Mouse (Mus musculus): Measurements from ENCODE around the gene Gm44596.

The Gm44596 gene

GRCm38 (mm10) chr6:128380594-128381167 lies 5.4 kb downstream of the Gm44596 start:
- CTCF ChIA-PET: interaction anchor here (0.8 kb wide), 1 partner anchor 30 kb away, joined by 4 read pairs; no protein-coding TSS in a partner anchor

DNA sequence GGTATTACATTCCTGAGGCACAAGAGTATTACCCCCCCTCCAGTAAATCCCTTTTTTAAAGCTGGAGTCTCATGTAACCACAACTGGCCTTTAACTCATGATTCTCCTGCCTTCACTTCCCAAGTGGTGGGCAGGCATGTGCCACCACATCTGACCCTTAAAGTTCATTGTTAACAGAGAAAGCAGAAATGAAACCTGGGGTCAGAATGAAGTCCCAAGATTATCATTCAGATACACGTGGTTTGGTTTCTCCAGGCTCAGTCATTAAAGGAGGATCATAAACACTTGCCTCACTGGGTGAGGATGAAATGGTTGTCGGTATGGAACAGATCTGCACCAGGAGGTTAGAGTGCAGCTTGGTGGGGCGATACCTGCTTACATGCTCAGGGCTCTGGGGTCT lies 6.0 kb downstream of the Gm44596 start:
- CTCF ChIA-PET: interaction anchor here (0.8 kb wide), 1 partner anchor 30 kb away, joined by 4 read pairs; no protein-coding TSS in a partner anchor

DNA sequence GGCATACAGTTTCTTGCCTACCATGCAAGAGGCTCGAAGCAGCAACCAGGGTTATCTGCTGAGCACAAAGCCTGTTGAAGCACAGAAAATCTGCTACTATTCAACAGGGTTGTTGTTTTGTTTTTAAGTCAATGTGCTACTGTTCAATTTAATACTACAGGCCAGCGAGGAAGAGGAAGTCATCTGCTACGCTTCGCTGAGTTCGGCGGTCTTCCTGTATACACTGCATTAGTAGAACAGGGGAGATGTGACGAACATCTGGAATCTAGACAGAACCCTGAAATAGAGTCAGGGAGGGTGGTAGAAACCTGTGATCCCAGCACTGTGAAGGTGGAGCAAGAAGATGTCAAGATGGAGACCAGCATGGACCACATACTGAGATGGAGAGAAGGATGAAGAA lies 8.4 kb downstream of the Gm44596 start:
- CTCF ChIA-PET: no interaction called here

DNA sequence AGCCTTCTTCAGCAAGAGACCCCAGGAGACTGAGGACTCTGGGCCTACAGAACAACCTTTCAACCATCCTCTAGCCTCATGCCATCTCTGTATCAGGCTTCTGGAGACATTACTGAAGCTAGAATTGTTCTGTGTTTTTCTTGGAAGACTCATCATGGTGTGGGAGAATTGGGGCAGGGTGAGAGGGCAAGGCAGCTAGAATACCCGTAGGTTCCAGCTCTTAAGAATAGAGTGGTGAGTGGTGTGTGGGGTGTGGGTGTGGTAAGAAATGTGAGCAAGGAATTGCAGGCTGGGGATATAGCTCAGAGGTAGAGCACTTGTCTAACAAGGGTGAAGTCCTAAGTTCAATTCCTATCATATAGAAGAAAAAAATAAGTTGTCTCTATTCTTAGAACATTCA lies 9.7 kb downstream of the Gm44596 start:
- CTCF ChIA-PET: no interaction called here

DNA sequence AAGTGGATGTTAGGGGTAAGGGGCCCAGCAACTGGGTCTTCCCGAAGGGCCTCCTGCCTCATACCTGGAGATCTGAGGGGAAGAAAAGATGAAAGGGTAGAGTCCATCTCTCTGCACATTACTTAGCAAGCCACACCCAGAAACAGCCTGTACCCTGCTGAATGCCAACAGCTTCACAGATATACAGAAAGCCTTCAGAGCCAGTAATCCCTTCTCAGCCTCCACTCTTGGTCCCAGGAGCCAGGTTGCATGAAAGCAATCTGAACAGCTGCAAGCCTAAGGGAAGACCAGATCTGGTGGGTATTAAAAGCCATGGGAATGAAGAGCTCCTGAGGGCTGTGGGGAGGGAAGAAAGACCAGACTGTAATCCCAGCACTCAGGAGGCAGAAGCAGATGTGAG lies 13.9 kb downstream of the Gm44596 start:
- CTCF ChIA-PET: interaction anchor here (0.6 kb wide), 1 partner anchor 901 kb away, joined by 15 read pairs; no protein-coding TSS in a partner anchor

DNA sequence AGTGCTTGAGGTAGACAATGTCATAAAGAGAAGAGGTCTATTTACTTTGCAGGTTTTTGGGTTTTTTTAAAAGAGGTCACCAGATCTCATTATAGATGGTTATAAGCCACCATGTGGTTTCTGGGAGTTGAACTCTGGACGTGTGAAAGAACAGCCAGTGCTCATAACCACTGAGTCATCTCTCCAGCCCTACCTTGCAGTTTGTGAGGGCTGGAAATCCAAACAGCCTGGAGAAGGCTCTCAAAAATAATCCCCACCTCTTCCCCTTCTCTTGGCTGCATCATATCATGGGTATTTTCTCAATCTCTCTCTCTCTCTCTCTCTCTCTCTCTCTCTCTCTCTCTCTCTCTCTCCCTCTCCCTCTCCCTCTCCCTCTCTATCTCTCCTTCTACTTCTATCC lies 15.4 kb downstream of the Gm44596 start:
- CTCF ChIA-PET: no interaction called here

DNA sequence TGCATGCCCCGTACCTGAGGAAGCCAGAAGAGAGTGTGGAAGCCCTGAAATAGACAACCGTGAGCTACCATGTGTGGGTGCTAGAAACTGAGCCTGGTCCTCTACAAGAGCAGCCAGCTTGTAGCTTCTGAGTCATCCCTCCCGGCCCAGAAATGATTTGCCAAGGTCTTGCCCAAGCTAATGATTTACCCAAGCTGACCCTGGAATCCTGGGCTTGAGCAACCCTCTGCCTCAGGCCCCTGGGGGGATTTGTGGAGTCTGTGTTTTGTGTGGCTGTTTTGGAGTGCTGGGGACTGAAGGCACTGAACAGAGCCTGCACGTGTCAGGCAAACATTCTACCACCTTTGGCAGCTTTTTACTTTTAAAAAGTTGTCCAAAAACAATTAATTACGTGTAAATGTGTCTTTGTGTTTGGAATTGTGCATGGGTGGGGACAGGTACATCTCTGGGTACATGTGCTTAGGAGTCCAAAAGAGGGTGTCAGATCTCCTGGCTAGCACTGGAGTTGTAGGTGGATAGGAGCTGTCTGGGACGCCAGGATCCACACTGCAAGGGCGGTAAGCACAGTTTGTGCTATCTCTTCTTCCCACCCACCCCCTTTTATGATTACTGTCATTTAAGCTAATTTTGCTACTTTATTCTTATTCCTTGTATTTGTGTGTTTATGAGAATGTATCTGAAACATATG lies 22.4 kb downstream of the Gm44596 start:
- CTCF ChIA-PET: no interaction called here

GRCm38 (mm10) chr6:128398996-128399395 lies 23.7 kb downstream of the Gm44596 start, which contains the start of gene Nrip2:
Gene Nrip2, plus strand, starts transcription at chr6:128399296.
- CTCF ChIA-PET: no interaction called here

DNA sequence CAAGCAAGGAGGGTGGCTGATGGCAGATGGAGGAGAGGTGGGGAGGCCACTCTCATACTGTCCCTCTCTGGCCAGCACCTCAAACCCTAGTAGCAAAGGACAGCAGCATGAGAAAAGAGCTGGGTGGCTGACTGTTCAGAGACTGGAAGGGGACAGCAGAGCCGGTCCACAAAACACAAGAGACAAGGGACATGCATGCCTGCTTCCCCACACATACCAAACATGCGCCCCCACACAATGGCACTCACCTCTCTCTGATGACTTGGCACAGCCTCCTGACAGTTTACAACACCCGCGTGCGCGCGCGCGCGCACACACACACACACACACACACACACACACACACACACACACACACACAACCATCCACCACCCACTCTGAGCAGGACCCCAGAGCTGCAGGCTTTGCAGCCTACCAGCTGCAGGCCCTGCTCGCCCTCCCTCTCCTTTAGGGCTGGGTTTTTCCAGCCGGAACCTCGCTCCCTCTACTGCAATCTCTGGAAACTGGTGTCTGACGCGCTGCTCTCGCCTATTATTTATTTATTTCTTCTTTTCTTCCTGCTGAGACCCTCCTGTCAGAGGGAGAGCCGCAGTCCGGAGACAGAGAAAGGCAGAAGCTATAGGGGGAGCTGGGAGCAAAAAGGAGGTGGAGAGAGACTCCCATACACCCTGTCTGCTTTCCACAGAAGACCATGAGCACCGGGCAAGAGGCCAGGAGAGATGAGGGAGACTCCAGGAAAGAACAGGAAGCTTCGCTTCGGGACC lies 24.3 kb downstream of the Gm44596 start:
- CTCF ChIA-PET: no interaction called here

DNA sequence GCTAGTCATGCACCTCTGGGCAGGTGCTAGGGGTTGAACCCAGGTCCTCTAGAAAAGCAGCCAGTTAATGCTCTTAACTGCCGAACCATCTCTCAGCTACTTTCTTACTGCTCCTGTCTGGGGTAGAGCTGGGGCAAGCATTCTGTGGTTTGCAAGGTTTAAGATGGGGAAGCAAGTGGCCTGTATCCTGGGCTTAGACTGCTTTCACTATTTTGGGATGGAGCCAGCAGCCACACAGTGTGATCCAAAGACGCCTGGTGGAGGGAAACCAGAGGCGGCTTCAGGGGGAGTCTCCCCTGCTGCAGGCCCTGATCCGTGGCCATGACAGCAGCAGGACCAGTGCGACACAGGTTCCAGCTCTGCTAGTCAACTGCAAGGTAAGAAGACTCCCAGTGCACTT lies 29.4 kb downstream of the Gm44596 start:
- CTCF ChIA-PET: no interaction called here

DNA sequence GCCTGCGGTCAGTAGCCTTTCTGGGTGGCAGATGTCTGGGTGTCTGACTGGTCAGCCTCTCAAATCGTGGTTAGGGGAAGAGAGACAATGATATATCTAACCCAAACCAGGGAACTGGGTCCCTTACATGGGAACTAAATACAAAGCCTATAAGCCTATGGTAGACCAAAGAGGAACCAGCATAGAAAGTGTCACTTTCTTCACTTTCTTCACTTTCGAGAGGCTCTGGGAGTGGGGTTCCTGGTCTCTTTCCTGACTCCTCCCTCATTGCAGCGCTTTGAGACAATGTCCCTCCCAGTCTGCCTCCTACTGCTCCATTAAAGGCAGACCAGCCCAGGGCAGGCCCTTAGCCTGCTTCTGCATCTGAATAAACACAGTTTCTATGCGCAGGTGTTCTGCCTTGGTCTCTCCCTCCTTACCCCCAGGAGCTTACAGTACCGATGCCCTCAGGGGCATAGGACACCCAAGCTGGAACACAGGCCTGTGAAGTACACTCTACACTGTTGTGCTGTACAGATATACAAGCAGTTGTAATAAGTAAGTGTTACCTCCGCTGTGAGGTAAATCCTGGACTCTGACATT lies 33.3 kb downstream of the Gm44596 start:
- CTCF ChIA-PET: interaction anchor here (0.6 kb wide), 1 partner anchor 1039 kb away, joined by 3 read pairs; no protein-coding TSS in a partner anchor

- CTCF ChIA-PET: interaction anchor here (0.5 to 1.1 kb wide), 3 partner anchors 93 to 551 kb away, joined by 3 to 7 read pairs (median 3); no protein-coding TSS in a partner anchor
Measured at GRCm38 (mm10) chr6:128410305-128410704, 35.0 kb downstream of the Gm44596 start.

DNA sequence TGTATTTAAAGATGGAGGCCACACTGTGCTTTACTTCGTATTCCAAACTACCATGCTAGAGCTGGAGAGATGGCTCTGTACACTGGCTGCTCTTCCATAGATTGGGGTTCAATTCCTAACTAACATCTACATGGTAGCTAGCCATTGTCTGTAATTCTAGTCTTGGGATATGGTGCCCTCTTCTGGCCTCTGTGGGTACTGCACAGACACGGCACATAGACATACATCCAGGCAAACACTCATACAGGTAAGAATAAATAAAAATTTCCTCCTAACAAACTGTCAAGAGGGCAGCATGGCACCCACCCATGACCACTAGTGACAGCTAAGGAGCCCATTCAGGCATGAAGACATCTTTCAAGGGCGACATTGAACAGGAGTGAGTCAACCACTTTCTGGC lies 35.8 kb downstream of the Gm44596 start:
- CTCF ChIA-PET: interaction anchor here (0.5 to 1.1 kb wide), 4 partner anchors 29 to 93 kb away, joined by 3 to 17 read pairs (median 4); no protein-coding TSS in a partner anchor

GRCm38 (mm10) chr6:128416169-128416568 lies 40.9 kb downstream of the Gm44596 start:
- CTCF ChIA-PET: interaction anchor here (0.5 to 0.6 kb wide), 3 partner anchors 14 to 344 kb away, joined by 6 to 17 read pairs (median 8); no protein-coding TSS in a partner anchor

DNA sequence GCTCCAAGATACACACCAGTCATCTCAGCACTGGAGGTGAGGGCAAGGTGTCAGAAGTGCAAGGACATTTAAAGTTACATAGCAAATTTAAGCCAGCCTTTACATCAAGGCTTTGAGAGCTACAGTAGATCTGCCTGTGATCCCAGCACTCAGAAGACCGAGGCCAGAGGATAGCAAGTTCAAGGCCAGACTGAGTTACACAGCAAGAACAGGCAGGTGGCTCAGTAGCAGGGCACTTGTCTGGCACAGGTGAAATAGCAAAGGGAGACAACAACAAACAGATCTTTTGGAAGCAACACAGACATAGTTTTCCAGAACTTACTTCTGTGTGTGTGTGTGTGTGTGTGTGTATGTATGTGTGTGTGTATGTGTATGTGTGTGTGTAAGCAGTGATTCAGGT lies 42.8 kb downstream of the Gm44596 start:
- CTCF ChIA-PET: interaction anchor here (0.7 kb wide), 1 partner anchor 68 kb away, joined by 10 read pairs; no protein-coding TSS in a partner anchor

DNA sequence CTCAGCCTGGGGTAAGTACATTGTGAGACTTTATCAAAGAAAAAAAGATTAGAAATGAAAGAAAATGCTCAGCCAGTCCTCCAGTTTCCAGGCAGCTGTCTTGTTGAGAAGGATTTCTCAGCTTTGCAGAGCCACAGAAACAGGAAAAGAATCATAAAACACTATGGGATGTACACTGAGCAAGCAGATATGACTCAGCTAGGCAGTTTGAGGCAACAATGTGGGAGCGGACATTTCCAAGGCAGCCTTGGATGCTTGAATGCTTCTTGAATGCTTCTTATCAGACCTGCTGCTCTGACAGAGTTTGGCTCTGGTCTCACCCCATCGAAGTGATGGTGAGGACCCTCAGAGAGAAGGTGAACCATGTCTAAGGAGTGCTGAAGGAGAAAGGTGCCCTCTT lies 45.7 kb downstream of the Gm44596 start:
- CTCF ChIA-PET: no interaction called here

DNA sequence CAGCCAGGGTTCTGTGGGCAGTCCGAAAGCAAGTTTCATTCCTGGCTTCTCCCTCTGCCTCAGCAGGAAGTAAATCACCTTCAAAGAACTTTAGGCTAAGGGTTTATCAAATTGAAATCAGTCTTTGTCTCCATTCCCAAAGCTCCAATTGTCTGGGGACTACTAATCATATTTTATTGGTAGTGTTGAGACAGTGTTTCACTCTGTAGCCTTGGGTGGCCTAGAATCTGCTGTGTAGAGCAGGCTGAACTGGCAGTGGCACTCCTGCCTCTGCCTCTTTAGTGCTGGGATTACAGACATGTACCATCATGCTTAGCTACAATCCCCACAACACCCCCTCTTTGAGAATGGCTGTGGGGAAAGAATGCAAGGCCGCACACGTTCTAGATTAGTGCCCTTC lies 46.2 kb downstream of the Gm44596 start:
- CTCF ChIA-PET: no interaction called here

DNA sequence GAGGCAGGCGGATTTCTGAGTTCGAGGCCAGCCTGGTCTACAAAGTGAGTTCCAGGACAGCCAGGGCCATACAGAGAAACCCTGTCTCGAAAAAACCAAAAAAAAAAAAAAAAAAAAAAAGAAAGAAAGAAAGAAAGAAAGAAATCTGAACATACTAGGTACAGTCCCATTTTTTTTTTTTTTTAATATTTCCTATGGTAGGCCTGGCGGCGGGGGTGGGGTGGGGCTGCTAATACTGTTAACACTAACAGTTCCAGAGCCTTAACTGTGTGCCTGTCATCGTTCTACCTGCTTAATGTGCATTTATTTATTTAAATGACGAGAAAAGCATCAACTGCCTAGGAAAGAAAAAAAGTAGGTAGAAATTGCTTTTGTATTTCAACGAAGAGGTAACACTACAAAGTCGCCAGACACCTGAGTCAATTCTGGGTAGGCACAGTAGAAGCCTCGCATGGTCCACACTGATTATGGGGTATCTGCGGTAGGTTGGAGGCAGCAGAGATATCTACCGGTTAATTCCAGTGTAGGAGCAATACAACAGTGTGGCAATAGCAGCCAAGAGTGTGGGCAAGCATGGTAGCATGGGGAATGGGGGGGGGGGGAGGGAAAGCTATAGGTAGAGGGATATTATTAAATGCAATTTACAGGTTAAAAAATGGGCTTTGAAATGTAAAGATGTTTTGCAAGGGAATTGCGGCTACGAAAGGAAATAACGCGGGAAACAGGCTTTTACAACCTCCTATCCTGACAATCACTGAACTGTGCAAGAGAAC lies 48.4 kb downstream of the Gm44596 start:
- CTCF ChIA-PET: no interaction called here

DNA sequence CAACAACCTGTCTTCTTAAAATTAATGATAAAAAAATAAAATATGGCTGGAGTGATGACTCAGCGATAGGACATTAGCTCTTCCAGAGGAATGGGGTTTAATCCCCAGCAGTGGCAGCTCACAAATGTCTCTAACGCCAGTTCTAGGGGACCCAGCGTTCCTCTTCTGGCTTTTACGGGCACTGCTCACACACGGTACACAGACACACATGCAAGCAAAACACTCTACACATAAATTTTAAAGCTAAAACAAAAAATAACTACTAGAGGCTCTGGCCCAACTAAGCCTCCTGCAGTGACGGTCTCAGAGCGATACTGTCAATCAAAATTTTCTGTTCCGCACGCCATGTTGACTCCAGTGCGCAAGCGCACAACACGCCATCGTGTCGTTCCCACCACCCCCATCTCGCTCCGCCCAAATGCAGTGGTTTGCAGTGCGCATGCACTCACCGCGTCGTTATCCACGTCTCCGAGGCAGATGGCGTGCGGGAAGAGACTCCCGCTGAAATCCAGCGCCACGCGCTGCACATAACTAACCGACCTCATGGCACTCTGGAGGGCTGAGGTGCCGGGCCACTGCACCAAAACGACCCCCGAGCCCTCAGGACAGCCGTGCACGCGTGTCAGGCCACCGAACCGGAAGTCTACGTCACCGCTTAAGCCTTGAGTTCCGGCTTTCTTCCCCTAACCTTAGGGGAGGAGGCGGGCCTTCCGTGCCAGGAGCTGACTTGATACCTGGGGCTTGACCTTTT lies 49.1 kb downstream of the Gm44596 start, which contains the start of gene Itfg2:
TSS of gene Itfg2 (minus strand) at position 663 of the 751 bp plus-strand sequence.
- CTCF ChIA-PET: interaction anchor here (0.6 kb wide), 1 partner anchor 224 kb away, joined by 3 read pairs; no protein-coding TSS in a partner anchor

DNA sequence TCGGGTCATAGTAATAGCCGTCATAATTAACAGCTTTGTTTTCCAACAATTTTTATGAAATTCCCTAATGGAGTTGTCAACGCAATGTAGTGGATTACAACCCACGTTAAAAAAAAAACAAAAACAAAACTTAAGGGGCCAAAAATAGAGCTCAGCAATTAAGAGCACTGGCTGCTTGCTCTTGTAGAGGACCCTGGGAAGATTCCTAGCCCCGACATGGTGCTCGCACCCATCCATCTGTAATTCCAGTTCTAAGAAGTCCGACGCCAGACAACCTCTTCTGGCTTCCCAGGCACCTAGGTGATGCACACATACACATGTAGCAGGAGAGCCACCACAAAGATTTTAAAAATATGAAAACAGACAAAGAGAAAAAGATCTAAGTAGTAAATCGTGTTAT lies 49.7 kb downstream of the Gm44596 start:
- CTCF ChIA-PET: interaction anchor here (0.6 kb wide), 2 partner anchors 223 to 1485 kb away, joined by 3 read pairs; partner anchors contain the start of gene D6Wsu163e

All from spleen, embryonic (tissue).